Mouse (Mus musculus) adrenal gland, postnatal 36 days (tissue): Measurements from ENCODE around the gene Bche. TPM values are rescaled to one million over a fixed set of nuclear protein-coding genes. Genes with fewer than 3 reads are reported as not detected.

ENCODE experiments used
- DNase-seq, 2 experiments: peaks; one replicate each; pipeline ENCODE4 v3.0.0; 2021; ENCODE audit warnings: mixed read lengths in 1 of 2
- long read RNA-seq, 2 experiments: library from polyadenylated mRNA; stranded (forward); transcript quantifications; one replicate each; pipeline ENCODE4 v2.0.0; 2021; ENCODE audit warnings: borderline sequencing depth in 2 of 2
- total RNA-seq, 2 experiments: library from RNA; stranded (reverse); gene quantifications; 2 replicates each; pipeline ENCODE4 v1.2.3; 2021

Gene Bche
- total RNA-seq = 1 to 10 TPM; 6.0 TPM
- long read RNA-seq, experiment 1, full-length matches to known transcripts = 3 of 3 reads
- long read RNA-seq, experiment 1, partial matches to known transcripts = 0 of 3 reads
- long read RNA-seq, experiment 1, other reads (novel, unspliced or antisense) = 0 of 3 reads
- long read RNA-seq, experiment 2 = 0 reads

DNA sequence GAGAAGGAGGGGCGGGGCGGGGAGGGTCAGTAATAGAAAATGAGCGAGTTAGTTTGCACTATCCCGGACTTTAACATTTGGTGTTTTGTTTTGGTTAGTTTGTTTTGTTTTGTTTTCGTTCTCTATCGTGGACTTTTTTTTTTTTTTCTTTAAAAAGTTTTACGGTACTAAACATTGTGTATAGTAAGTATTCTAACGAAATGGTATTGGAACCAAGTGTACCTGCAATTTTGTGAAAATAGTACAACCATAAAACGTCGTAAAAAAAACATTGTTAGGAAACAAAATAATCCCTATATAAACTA lies at the start of gene Bche:
Gene Bche, minus strand, starts transcription at position 6 of the 305 bp plus-strand sequence.
- no peak for DNase-seq

- DNase-seq = no peak
Observed at GRCm38 (mm10) chr3:73741998-73742397, 33.8 kb upstream of the Bche start.

DNA sequence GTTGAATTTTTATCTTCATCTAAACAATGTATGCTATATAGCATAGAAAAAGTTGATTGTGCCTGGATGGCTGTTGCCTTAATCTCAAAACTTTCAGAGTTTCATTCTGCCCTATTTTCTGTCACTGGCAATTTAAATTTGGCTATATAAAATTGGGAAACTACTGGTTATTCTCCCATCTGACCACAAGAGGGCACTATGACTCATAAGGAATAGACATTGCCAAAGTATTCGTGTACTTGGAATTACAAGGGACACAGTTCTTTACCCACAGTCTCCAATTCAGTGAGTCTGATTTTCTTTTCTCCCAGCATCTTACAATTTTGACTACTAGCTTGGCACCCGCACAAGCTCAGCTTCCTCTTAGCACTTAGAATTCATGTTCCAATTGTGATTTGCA lies 23.5 kb upstream of the Bche start:
- no peak for DNase-seq

DNA sequence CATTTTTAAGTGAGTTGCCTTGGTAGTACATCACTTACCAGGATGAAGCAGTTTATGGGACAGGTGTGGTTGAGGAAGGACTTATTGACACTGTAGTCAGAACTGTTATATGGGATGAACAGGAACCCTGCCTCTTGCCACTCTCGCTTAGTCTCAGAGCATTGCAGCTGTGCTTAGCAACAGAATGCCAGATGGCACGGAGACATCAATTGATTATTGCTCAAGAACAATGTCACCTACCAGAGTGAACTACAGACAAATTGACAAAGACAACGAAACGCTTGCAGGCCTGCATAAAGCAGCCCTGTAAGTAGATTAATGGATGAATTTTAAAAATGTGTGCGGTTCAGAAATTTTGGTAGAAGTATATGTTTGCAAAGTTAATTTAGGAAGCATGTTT lies 21.3 kb upstream of the Bche start:
- DNase-seq = peak in 1 of 2 experiments; percentile 1

GRCm38 (mm10) chr3:73725711-73726110 lies 17.5 kb upstream of the Bche start:
- DNase-seq = no peak

DNA sequence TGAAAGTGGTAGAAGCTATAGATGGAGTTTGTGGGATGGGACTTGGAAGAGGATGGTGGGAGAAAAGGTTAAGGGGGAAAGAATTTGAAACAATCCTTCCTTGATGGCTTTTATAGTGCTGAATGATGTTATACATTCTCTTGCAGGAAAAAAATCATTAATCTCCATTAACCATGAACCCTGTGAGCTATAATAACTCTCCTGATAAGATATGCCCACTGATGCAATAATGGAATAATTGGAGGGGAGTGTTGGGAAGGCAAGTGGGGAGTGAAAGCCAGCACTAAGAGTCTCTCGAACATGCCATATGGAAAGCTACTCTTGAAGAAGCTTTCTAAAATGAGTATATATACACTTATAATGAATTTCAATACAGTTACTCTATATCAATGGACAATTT lies 16.7 kb upstream of the Bche start:
- no peak for DNase-seq

- DNase-seq = no peak
Observed at GRCm38 (mm10) chr3:73717610-73718284, 9.5 kb upstream of the Bche start.

DNA sequence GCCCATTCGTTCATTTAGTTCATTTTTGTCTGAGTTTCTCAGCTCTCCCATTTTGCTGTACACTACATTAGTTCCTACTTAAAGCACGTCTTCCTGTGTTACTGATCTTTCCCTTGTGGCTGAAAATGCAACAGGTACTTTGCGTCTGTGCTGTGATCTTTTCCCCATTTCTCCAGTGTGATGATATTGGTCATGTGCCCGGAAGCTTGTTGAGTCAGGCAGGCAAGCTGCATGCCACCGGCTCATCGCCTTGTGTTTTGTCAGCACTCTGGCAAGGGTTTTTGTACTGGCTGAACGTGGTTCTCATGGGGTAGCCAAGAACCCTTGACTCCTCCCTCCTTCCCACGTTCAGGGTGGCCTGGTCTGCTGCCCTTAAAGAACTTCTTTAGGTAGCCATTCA lies 1.7 kb upstream of the Bche start:
- DNase-seq = peak; percentile 6 to 32

DNA sequence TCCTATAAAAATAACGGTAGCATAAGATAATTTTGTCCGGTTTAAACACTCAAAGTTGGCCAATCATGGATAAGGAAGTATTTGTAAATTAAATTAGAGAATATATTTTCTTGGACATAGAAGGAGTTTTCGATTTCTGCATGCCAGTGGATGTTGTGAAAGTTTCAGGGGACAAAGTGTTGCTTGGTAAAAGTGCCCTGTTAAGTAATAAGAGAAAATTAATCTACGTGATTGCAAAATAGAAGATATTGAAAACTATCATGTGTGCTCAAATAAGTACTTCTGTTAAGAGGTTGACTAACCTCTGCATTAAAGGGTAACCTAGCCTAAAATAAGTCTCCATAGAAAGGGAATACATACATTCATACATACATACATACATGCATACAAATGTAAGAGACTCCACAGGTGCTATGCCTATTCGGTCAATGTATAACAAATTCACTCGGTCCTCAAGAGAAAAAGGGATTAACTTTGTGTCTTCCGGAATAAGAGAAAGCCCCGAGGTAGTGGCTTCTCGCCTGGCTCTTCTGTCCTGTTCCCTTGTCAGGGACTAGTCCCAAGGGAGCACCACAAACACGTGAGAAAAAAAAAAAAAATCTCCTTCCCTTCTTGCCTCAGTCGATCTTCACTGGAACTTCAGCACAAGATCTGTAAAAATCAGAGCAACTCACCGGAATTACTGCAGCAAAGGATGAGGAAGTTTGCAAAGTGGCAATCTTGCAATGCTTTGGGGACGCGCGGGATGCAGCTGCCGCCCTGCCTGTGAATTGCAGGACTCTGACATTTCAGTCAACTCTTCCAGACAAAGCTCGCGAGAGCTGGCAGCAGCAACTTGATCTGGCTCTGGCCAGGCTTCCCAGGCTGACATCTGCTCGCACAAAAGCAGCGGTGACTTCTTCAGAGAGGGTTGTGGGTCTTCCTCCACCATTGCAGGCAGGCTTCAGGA lies 480 bp downstream of the Bche start:
- peak; percentile 52 to 76 for DNase-seq

GRCm38 (mm10) chr3:73706544-73706943 lies 1.7 kb downstream of the Bche start:
- DNase-seq = no peak

DNA sequence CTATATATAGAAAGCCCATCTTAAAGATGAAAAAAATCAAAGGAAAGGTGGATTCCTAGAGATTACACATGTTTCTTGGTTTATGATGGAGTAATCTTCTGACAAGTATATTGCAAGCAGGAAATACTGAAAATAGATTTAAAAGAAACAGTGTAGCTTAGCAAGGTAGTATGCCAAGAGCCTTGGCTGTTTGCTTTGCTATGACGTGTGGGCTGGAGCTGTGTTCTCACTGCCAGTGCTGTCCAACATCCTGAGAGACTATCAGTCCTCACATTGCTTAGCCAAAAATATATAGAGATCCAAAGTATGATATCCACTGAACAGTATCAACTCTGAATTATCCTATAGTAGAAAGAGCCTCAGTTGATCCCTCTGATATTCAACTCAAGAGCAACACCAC lies 9.3 kb downstream of the Bche start:
- DNase-seq = no peak

DNA sequence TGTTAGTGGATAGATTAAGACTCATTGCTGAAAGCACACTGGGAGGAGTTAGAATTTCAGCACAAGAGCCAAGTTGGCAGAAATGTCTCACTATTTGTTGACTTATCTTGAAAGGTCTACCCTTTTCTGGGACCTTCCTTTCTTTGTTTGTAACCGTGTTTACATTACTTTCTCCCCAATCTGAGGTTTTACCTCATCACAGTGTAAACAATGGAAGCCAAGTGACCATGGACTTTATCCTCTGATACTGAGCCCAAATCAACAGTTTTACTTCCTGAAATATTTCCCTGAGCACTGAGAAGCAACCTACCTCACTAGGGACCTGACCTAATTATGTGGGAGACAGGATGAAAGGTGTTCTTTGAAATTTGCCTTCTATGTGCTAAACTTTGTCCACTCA lies 34.9 kb downstream of the Bche start:
- DNase-seq = no peak

DNA sequence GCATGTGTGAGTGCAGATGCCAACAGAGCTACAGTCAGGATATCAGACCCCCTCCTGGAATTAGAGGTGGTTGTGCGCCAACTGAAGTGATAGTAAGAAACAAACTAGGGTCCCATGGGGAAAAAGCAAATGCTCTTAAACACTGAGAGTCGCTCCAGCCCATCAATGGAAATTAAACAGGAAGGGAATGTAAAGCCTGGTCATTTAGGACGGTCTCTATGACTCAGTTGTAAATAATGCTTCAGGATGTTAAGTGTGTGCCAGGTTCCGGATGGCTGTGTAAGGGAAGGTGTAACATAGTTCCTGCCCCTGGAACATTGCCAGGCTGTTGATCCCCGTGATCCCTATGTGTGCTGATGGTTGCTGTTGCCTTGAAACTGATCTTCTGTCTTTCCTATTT lies 40.0 kb downstream of the Bche start:
- DNase-seq = no peak

DNA sequence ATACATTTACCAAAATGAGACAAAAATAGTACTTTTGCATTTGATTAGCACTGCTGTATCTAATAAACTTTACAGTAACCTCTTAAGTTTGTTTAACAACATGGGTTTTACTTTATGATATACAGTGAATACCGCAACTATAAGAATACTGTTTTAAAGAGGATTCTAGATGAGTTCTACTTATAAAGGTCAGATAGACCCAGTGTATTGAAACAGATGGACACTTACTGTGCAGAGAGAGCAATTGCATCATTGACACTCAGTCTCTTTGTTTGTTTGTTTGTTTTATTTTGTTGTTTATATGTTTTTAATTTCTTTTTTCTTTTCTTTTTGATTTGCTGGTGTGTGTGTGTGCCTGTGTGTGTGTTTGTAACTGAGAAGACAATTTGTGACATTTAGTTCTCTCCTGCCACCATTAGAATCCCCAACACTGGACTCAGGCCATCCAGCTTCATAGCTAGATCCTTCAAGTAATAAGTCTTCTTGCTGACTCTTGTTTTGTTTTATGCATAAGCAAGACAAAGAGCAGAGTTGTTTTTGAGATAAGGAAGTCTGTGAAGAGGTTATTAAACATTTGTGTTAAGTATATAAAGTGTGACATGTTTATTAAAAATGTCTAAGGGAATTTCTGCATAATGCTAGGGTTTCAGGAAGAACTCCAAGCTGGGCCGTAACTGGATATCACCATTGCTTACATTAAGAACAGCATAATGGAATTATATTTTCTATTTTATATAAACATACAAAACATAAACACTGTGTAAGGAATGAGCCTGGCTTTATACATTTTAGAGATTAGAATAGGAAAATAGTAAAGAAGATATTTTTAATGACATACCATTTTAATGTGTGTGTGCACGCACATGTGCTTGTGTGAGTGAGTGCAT lies 40.7 kb downstream of the Bche start:
- DNase-seq = no peak

DNA sequence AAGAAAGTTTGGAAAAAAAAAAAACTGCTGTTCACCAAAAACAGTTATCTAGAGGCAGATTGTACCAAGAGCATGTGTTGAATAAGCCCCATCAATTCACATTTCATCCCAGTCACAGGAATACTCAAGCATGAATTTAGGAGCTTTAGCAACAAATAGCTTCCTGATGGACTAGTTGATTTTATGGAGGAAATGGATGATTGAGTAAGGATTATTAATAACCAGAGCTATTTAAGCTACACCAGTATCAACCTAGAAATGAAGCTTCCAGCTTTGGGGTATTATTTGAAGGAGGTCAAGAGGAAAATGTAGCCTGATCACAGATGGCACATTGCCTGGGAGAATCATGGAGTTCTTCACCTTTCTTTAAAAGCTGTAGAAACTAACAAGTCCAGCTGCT lies 57.9 kb downstream of the Bche start:
- no peak for DNase-seq

DNA sequence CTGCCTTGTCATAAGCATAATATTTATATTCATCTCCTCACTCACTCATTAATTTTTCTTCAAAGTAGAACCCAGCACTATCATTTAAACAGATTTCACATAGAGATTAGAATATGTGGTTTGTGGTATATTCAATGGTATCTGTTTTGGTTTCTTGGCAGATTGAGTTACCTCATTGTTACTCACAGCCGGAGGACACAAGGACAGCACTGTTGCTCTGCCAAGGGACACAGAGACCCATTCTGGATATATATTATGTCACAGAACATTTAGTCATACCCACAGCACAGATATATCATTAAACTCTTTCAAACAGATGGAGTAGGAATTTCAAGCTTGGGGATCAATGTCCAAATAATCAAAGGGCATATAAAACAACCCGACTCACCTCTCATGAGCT lies 61.2 kb downstream of the Bche start:
- no peak for DNase-seq

DNA sequence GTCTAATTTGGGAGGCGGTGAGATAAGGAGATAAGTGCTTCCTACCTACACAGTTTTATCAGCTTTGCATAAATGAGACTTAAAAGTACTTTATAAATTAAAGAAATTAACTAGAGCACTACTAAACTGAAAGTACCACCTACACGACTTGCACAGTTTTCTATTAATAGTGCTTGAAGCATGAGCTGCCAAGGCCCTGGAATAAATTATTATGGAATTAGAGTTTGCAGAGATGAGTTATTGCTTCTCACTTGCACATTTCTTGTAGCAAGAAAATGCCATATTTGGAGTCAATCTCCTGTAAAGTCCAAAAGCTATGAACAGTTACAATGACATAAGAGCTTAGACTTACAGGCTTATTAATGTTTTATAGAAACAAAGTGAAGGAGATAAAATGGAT lies 96.8 kb downstream of the Bche start:
- DNase-seq = no peak

DNA sequence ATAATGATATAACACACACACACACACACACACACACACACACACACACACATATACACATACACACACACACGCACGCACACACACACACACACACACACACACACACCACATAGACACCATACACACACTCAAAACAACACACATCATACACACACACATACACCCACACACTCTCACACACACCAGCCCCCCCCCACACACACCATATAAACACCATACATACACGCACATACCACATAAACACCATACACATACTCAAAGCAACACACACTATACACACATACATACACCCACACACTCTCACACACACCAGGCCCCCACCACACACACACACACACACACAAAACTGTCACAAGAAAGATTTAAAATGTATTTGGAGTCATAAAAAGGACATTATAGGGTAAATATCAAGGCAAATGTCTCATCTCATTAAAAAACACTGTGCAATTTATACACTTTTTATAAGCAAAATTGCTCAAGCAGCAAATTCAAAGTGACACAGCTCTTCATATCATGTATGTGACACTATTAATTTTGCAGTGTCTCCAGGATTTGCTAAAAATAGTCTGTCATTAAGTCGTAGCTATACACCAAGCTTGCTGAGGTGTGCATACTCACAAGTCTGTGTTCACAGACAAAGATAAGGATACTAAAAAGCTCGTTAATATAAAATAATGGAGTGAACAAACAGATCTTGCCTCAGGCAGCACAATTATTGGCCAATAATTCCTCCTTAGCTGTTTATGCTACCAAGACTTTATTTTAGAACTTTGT lies 116.3 kb downstream of the Bche start:
- DNase-seq = no peak
